Mouse (Mus musculus) cortical plate, adult 2 months (tissue): Measurements from ENCODE around the gene Gm14085.

ENCODE experiments used
- CTCF ChIP-seq: fragments of 200-500 bp; IDR thresholded peaks from 2 replicates; pipeline ENCODE4 v1.5.1; 2011; ENCODE audit warnings: mild to moderate bottlenecking, control low read depth, low read length; ENCODE audit not compliant: insufficient read depth; ENCODE audit errors: extremely low read depth
- POLR2A ChIP-seq: fragments of 200-500 bp; IDR thresholded peaks from 2 replicates; pipeline ENCODE4 v1.6.1; 2011; ENCODE audit warnings: mild to moderate bottlenecking, low read length, control low read depth; ENCODE audit not compliant: insufficient read depth; ENCODE audit errors: extremely low read depth

- TF ChIP-seq CTCF (no peak), POLR2A (no peak)
These were observed 47.5 kb downstream of the Gm14085 start for GRCm38 (mm10) chr2:122532136-122532801.
